Mouse (Mus musculus) regulatory T cell (primary cell): ENCODE data around the gene Ttc4.

Source experiments
- in situ Hi-C: fragments of 300-600 bp; cut with MboI, MseI; formaldehyde crosslinking; loops from one replicate; pipeline ENCODE4 v1.15.1; 2025; ENCODE audit warnings: high pct_unique_total_duplicates

The Ttc4 gene

DNA sequence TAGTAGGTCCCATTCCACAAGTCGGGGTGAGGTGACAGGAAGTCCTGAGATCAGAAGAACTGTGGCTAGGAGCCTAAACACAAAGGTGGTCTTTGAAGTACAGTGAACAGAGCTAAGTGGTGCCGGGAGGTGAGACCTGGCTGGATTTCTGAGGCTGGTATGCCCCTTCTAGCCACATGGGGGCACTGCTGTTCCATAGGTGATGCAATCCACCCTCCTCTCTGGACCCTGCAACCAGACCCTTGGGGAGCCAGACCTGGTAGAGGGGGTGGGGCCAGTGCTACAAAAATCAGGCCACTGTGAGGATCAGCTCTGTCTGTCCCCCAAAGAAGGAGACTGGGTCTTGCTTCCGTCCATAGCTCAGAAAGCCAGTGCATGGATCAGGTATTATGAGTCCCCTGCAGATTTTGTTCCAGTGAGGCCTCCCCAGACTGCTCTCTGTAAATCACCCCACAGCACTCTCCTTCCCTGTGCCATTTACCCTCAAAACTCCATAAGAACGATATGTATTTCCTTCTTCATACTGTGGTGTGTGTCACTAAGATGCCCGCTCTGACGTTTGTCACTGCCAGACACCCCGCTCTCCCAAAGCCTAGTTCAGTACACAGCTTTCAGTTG lies 64.5 kb downstream of the Ttc4 start:
- in situ Hi-C loops, result no loop called here

GRCm38 (mm10) chr4:106613560-106613959 lies 65.2 kb downstream of the Ttc4 start:
- in situ Hi-C loops, result no loop called here

DNA sequence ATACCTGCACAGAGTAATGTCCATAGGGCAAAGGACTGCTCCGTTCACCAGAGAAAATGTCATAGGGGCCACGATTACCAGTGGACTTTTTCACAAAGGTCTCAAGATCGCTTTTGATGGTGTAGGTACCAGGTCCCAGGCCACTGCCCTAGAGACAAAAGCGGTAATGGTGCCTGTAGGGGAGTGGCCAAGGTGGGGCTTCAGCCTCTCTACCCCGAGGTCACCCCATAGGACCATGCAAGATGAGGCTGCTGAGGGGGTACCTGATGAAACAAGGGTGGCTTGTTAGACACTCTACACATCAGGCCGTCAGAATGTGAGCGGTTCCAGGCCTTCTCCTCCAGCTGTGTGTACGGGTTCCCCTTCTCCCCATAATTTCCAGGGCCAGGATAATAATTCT lies 65.6 kb downstream of the Ttc4 start:
- in situ Hi-C loops, result no loop called here
